Mouse (Mus musculus): ENCODE measurements at regions not wholly inside any gene's neighbourhood (a gene's known extent, or its start where the extent isn't known, plus 50 kb on each side); places are given as distances from the start of the nearest gene placed in this dataset.

DNA sequence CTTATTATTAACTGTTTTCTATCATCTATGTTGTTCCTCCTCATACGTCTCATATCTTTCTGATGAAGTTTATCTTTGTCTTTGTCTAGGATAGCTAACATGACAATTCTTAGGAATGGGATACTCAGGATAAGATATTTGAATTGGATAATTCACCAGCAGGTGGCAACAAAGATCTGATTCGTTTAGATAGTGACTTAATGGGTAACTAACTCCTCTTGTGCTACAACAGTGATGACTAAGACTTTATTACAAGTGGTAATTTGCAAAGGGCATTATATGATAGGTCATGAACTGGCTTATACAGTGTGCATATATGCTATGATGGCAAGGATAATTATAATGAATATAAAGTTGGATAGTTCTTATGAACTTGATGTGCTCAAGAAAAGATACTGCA lies 1207.9 kb downstream of the Nxph1 start:
- no peaks in the 10 kb centered on the region for H3K27me3 ChIP-seq (ENCODE audit: control insufficient read depth, insufficient read depth, low read length)
- ATAC-seq (ENCODE audit: low FRiP score) (no peak), DNase-seq (ENCODE audit: low spot score) (peak; percentile 56)
- H3K27ac ChIP-seq, result no peak overlapping the region
- no peak overlapping the region for H3K4me3 ChIP-seq (replicated peaks; ENCODE audit: low read length)
- H3K9ac ChIP-seq, result no peak overlapping the region
- 60% methylated on average over 2 of the region's 2 CpGs for WGBS
- no peaks in the 10 kb centered on the region for H3K4me1 ChIP-seq (replicated peaks; ENCODE audit: control insufficient read depth, insufficient read depth, low read length)
- H3K36me3 ChIP-seq (replicated peaks; ENCODE audit: control insufficient read depth, insufficient read depth), result no peaks in the 10 kb centered on the region
- no peaks in the 10 kb centered on the region for H3K9me3 ChIP-seq (ENCODE audit: control insufficient read depth, low read length)
- no peak overlapping the region for H3K4me2 ChIP-seq (replicated peaks)

DNA sequence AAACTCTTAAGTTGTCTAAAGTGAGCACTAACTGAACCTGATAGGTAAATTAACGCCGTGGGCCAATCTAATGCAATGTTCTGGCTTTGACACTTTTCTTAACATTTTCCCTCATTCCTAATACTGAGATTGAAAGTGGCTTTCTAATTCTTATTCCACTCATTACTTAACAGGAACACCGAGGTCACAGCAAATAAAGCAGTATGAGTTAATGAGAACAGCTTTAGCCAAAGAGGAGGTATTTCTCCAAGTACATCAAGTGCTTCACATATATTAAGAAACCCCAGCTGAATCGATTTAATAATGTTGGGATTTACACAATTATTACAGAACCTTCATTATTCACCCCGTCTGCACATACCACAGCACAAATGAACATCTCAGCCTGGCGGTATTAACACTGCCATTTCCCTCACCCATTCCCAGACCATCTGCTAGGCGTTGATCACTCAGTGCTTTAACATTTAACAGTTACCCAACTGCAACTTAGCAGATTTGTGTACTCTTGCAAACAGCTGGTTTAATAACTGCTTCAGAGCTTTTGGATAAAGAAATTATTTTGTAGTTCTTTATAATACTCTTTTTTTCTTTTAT lies 1233.5 kb downstream of the Nxph1 start:
- peak; percentile 81 for ATAC-seq (ENCODE audit: low FRiP score)
- peak; percentile 24 for DNase-seq (ENCODE audit: low spot score)

DNA sequence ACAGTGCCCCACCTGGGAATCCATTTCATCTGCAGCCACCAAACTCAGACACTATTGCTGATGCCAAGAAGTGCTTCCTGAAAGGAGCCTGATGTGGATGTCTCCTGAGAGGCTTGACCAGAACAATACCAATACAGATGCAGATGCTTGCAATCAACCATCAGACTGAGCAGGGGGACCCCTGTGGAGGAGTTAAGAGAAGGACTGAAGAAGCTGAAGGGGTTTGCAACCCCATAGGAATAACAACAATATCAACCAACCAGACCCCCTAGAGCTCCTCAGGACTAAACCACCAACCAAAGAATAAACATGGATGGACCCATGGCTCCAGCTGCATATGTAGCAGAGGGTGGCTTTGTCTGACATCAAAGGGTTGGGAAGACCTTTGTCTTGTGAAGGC lies 1237.7 kb downstream of the Nxph1 start:
- Histone ChIP-seq H3K27ac (no peak overlapping the region), H3K4me3 (replicated peaks; ENCODE audit: low read length) (no peak overlapping the region), H3K9me3 (ENCODE audit: control insufficient read depth, low read length) (peaks cover 4% of the 10 kb centered on the region; the same call in 1 of the 2 replicates), H3K36me3 (replicated peaks; ENCODE audit: control insufficient read depth, insufficient read depth) (no peaks in the 10 kb centered on the region), H3K4me2 (replicated peaks) (no peak overlapping the region), H3K4me1 (replicated peaks; ENCODE audit: control insufficient read depth, insufficient read depth, low read length) (0 out of 2 replicates have a peak, but pooled peaks cover 2% of the 10 kb centered on the region), H3K27me3 (ENCODE audit: control insufficient read depth, insufficient read depth, low read length) (no peaks in the 10 kb centered on the region), H3K9ac (no peak overlapping the region)
- no peak for DNase-seq (ENCODE audit: low spot score)
- no peak for ATAC-seq (ENCODE audit: low FRiP score)

More for the DNA sequence above, 1233.5 kb downstream of the Nxph1 start:
- H3K4me3 ChIP-seq (replicated peaks; ENCODE audit: low read length), result no peak overlapping the region
- no peaks in the 10 kb centered on the region for H3K36me3 ChIP-seq (replicated peaks; ENCODE audit: control insufficient read depth, insufficient read depth)
- H3K9me3 ChIP-seq (ENCODE audit: control insufficient read depth, low read length), result peaks cover 4% of the 10 kb centered on the region; the same call in 1 of the 2 replicates
- H3K27me3 ChIP-seq (ENCODE audit: control insufficient read depth, insufficient read depth, low read length), result no peaks in the 10 kb centered on the region
- H3K27ac ChIP-seq, result 0 out of 2 replicates have a peak overlapping the region, but pooled peaks have one; percentile 14
- no peak overlapping the region for H3K9ac ChIP-seq
- 0 out of 2 replicates have a peak, but pooled peaks cover 2% of the 10 kb centered on the region for H3K4me1 ChIP-seq (replicated peaks; ENCODE audit: control insufficient read depth, insufficient read depth, low read length)
- 67% methylated on average over 7 of the region's 7 CpGs for WGBS
- H3K4me2 ChIP-seq (replicated peaks), result no peak overlapping the region
